Mouse (Mus musculus): ENCODE measurements around the gene Srsf9. TPM values are rescaled to one million over a fixed set of nuclear protein-coding genes. Genes with fewer than 3 reads are reported as not detected.

The Srsf9 gene
- polyA plus RNA-seq (2012; rRNA removed) = 77.3 and 91.8 TPM in 2 replicates

GRCm38 (mm10) chr5:115326875-115327609 is at the start of gene Srsf9:
Gene Srsf9 (plus strand): TSS chr5:115327177.

DNA sequence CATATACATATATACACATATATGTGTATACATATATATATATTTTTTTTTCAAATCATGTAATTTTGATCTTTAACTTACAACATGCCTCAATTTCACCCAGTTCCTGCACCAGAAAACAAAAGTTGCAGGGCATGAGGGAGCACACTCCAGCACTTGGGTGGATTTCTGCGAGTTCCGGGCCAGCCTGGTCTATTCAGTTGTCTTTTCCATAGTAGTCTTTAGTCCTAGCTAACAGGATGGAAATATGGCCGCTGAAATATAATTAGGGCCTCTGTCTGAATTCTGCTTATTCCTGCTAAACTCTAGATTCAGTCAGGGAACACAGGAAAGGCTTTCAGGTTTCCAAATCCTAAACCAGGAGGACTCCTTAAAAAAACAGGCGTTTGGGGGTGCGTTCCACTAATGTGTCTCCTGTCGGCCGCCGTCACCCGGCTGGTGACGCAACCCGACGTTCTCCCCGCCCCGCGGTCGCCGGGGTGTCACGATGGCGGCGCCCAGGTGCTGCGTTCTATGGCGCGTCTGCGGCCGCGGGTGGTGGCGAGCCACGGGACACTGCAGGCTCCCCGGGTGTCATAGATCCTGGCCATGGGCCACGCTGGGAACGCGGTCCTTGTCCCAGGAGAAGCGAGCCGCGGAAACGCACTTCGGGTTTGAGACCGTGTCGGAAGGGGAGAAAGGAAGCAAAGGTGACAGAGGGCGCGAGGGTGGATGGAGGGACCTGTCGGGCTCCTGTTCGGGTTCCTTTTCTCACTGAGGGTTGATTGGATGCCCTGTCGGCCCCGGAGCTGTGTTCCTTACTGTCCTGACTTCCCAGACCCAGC is 47.5 kb upstream of the Srsf9 start, which contains the start of gene Coq5:
Gene Coq5, plus strand, starts transcription at position 441 of the 824 bp plus-strand sequence.

GRCm38 (mm10) chr5:115300792-115301614 is 26.0 kb upstream of the Srsf9 start, which contains the start of gene Dynll1:
Gene Dynll1 (minus strand): TSS chr5:115300999.

GRCm38 (mm10) chr5:115340577-115341313 is 13.8 kb downstream of the Srsf9 start, which contains the start of the genes Gatc and Triap1:
Gene Gatc (minus strand): TSS chr5:115341178.
Gene Triap1 (plus strand): TSS chr5:115341225.

DNA sequence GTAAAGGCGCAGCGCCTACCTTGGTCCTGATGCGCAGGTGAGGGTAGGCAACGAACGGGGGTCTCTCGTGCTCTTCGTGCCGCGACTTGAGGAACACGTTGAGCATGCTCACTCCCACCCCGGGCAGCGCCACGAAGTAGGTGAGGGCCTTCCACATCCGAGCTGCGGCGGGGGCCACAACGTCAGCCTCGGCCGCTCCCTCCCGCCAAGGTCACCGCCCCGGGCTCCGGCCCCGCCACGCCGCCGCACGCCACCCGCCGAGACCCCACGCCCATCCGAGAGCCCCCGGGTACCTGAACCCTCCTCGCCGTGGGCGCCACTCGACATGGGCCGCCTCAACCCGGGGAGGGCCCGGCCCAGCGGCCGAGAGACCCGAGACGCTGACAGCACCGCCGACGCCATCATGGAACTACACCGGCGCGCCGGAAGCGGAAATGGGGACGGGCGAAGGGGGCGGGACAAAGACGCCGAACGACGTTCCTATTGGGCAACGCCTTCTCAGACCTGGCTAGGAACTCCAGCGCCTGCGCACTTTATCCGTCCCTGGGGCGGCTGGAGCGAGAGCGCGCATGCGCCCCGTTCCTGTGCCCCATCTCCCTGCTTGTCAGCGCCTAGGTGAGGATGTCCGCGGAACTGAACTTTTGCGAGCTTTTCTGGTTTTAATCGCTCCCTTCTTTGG is 21.7 kb downstream of the Srsf9 start, which contains the start of gene Cox6a1:
Gene Cox6a1, minus strand, starts transcription at position 436 of the 679 bp plus-strand sequence.

Other genes with a start within 250 kb of the Srsf9 start
- gene Gm10401, start 228.9 kb upstream of the Srsf9 start, polyA plus RNA-seq (2012; rRNA removed) = 0.21 and 0.31 TPM in 2 replicates
- gene Acads, start 207.8 kb upstream of the Srsf9 start, polyA plus RNA-seq (2012; rRNA removed) = 14.5 and 16.4 TPM in 2 replicates
- 35.1 and 37.4 TPM in 2 replicates for gene Unc119b, start 192.2 kb upstream of the Srsf9 start, polyA plus RNA-seq (2012; rRNA removed)
- gene Mlec, start 169.0 kb upstream of the Srsf9 start, polyA plus RNA-seq (2012; rRNA removed) = 61.9 and 66.2 TPM in 2 replicates
- 54.7 and 57.3 TPM in 2 replicates for gene Cabp1, start 132.8 kb upstream of the Srsf9 start, polyA plus RNA-seq (2012; rRNA removed)
- gene Pop5, start 91.3 kb upstream of the Srsf9 start, polyA plus RNA-seq (2012; rRNA removed) = 62.9 and 64.4 TPM in 2 replicates
- gene Rnf10, start 54.3 kb upstream of the Srsf9 start, polyA plus RNA-seq (2012; rRNA removed) = 171 and 186 TPM in 2 replicates
- gene Coq5, start 47.5 kb upstream of the Srsf9 start, polyA plus RNA-seq (2012; rRNA removed) = 21.0 and 23.5 TPM in 2 replicates
- 921 and 931 TPM in 2 replicates for gene Dynll1, start 26.2 kb upstream of the Srsf9 start, polyA plus RNA-seq (2012; rRNA removed)
- 29.5 and 32.5 TPM in 2 replicates for gene Gatc, start 14.0 kb downstream of the Srsf9 start, polyA plus RNA-seq (2012; rRNA removed)
- gene Triap1, start 14.0 kb downstream of the Srsf9 start, polyA plus RNA-seq (2012; rRNA removed) = 35.5 and 37.2 TPM in 2 replicates
- 1,710 and 1,793 TPM in 2 replicates for gene Cox6a1, start 21.8 kb downstream of the Srsf9 start, polyA plus RNA-seq (2012; rRNA removed)
- gene Msi1, start 102.4 kb downstream of the Srsf9 start, polyA plus RNA-seq (2012; rRNA removed) = 92.7 and 109 TPM in 2 replicates
- gene Pla2g1b, start 139.1 kb downstream of the Srsf9 start, polyA plus RNA-seq (2012; rRNA removed) = not detected in 2 replicates
- 83.0 and 85.9 TPM in 2 replicates for gene Sirt4, start 157.5 kb downstream of the Srsf9 start, polyA plus RNA-seq (2012; rRNA removed)
- 36.4 and 36.6 TPM in 2 replicates for gene Pxn, start 179.5 kb downstream of the Srsf9 start, polyA plus RNA-seq (2012; rRNA removed)
- 1,856 and 1,929 TPM in 2 replicates for gene Rplp0, start 232.3 kb downstream of the Srsf9 start, polyA plus RNA-seq (2012; rRNA removed)
- gene Gcn1l1, start 238.1 kb downstream of the Srsf9 start, polyA plus RNA-seq (2012; rRNA removed) = 36.1 and 41.9 TPM in 2 replicates